Mouse (Mus musculus): ENCODE measurements around the gene Gapdhs. TPM values are rescaled to one million over a fixed set of nuclear protein-coding genes. Genes with fewer than 3 reads are reported as not detected.
A peak's percentile ranks its signal among the peaks of the same experiment; 100 is the strongest.
"Not testable (repeated sequence)": the region's sequence is repeated elsewhere in the genome, so short reads cannot be mapped to it uniquely, and the experiment has no call there.

Gapdhs gene
- total RNA-seq, 2 experiments from 2014 or later: not detected

DNA sequence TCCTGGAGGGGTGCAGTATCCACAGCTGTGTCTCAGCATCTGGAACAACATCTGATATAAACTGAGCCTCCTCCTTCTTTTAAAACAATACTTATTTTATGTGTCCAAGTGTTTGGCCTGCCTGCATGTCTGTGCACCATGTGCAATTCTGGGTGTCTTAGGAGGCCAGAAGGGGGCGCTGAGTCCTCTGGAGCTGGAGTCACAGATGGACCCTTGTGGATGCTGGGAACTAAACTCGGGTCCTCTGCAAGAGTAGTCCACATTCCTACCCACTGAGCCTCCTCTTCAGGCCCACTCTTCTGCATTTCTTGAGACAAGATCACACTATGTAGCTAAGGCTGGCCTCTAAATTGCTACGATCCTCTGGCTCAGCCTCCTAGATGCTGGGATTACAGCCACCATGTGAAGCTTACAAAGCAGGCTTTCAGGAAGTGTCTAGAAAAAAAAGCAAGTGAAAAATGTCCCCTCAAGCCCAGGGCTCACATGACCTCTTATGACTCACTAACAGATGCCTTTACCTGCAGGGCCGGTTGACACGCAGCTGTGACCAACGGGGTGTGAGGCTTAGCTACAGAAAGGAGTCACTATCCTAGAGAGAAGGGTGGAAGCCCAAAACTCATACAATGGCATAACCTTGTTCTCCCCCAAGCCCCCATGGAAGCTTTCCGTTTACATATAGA is 4.2 kb upstream of the Gapdhs start:
- no peak for DNase-seq (ENCODE audit: extremely low spot score in 1 of 2, low spot score in 1 of 2)

DNA sequence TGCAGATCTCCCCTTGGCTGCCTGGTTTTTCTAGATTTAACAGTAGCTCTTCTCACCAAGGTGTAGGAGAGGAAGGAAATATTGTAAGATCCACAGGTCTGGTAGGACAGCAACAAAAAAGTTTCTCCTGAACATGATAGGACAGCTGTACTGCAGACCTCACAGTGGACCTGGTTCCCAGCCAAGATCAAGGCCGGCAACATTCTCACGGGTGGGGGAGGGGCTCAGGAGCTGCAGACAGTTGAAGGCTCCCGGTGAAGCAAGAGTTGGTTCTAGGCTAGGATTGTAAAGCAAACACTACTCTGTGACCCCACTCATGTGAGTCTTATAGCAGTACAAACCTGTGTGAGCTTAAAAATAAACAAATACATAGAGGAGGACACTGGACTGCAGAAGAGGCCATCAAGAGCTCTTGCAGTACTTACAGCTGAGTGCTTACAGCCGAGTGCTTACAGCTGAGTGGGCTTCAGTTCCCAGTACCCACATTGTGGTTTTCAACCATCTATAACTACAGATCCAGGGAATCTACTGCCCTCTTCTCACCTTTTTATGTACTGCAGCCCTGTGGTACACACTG is 629 bp upstream of the Gapdhs start:
- DNase-seq (ENCODE audit: extremely low spot score in 1 of 2, low spot score in 1 of 2): no peak

DNA sequence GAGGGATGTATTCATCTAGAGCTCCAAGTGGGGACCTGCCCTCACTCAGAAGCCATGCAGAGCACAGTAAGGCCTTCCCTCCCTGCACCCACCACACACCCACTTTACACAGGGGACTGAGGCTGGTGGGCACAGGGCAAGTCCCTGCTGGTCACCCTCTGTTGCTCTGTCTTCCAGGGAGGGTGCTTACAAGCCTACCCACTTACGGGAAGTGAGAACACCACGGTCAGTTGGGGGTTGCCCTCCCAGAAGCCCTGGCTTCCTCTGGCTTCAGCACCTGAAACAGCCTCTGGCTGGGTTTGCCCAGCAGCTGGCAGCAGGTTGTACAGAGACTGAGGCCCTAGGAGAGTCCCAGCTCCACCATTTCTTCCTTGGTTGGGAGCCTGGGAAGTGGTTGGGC is 911 bp downstream of the Gapdhs start:
- DNase-seq (ENCODE audit: extremely low spot score in 1 of 2, low spot score in 1 of 2): not testable (repeated sequence)

DNA sequence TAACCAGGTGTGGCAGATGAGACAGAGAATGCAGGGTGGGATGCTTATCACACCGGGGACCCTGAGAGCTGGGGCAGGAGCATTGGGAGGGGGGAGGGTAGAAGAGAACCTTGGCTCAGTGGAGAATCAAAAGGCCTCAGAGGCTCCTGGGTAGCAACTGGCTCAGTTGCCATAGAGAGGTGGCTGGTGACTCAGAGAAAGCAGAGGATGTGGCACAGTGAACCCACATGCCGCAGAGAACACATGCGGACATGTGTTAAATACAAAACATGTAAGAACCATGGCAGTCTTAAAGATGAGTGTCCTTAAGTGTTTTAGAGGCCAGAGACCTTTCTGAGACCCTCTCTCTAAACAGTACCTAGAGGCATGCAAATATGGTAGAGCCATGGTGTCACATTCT is 7.3 kb downstream of the Gapdhs start:
- DNase-seq (ENCODE audit: extremely low spot score in 1 of 2, low spot score in 1 of 2): no peak

DNA sequence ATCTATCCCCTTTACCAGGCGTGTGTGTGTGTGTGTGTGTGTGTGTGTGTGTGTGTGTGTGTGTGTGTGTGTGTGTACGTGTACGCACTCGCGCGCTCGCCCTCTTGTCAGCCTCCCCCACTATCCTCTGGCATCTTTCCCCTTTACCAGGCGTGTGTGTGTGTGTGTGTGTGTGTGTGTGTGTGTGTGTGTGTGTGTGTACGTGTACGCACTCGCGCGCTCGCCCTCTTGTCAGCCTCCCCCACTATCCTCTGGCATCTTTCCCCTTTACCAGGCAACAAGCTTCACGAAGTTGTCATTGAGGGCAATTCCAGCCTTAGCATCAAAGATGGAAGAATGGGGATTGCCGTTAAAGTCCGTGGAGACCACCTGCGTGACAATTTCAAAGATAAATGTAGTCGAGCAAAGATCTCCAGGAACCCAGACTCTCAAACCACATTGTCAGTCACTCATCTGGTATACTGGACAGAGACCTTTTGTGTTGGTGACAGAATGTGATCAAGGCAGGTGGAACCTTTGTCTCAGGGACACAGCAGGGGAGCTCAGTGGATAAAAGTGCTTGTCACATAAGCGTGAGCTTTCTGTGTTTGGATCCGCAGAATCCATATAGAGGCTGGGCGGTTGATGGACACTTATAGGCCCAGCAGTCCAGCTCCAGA is 13.3 kb downstream of the Gapdhs start:
- DNase-seq (ENCODE audit: extremely low spot score in 1 of 2, low spot score in 1 of 2): not testable (repeated sequence)

DNA sequence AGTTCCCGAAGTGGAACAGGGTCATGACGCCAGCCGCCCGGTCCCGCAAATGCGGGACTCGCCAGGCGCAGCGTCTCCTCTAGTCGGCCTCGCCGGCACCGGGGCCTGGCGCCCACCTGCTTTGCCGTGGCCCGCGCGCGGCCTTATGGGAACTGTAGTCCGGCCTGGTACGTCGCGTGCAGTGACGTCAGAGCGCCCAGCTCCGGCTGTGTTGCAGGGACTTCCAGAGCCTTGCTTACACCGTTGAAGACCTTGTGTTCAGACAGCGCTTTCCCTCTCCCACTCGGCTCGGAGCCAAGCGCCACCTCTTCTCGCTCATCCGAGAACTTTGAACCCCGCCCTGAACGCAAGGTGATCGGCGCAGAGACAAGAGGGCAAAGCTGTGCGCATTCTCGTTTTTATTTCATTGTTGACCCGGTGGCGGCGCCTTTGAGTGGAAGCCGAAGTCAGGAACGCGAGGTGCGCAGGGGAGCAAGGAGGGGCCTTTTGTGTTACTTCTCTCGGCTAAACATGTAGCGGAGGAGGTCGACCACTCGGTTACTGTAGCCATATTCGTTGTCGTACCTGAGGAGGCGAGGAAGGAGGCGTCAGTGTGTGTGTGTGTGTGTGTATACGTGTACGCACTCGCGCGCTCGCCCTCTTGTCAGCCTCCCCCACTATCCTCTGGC is 14.0 kb downstream of the Gapdhs start, which contains the start of gene Tmem147:
Tmem147 (minus strand) TSS at position 145 of the 668 bp plus-strand sequence.
- DNase-seq (ENCODE audit: extremely low spot score in 1 of 2, low spot score in 1 of 2): peak; percentile 94 to 96

DNA sequence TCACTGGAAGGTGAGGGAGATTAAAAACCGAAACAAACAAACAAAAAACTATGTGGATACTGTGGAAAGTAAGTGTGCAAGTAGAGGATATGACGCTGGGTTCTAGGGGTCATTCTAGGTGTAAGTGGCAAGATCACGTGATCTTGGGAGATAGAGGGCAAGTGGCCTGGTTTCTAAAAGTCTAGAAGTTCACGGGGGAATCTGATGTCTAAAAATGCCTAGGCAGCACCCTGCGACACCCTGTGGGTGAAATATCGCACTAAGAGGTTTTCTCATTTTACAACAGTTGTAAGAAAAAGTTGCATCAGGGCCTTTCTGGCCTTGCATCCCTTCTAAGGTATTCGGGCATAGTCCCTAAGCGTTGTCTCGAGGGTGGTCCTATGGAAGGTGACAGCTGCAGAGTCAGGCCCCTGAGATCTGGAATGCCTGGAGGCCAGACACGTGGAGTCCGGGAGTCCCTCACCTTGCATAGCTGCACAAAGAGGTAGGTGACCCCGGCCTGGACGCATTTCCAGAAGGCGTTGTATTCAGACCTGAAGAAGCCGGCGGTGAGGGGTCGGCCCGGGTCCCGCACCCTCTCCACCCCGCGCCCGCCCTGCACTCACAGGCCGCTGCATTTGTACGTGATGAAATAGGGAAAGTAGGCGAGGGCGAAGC is 14.6 kb downstream of the Gapdhs start:
- peak in 1 of 2 experiments; percentile 18 for DNase-seq (ENCODE audit: extremely low spot score in 1 of 2, low spot score in 1 of 2)

DNA sequence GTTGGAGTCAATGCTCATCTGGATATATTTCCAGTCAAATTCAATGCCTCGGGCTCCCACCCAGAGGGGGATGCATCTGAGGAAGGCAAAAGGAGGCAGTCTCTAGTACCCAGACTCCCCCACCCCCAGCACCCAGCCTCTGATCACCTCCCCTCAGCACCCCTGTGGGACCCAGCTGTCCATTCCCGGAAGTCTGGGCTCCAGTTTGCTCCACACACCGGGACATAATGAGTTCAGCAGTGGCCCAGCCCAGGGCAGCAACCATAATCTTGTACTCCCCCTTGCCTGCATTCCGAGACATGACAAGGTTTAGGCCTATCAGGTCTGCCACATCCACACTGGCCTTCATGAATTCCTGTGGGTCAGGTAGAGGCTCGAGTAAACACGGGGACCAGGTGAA is 15.3 kb downstream of the Gapdhs start:
- no peak for DNase-seq (ENCODE audit: extremely low spot score in 1 of 2, low spot score in 1 of 2)

DNA sequence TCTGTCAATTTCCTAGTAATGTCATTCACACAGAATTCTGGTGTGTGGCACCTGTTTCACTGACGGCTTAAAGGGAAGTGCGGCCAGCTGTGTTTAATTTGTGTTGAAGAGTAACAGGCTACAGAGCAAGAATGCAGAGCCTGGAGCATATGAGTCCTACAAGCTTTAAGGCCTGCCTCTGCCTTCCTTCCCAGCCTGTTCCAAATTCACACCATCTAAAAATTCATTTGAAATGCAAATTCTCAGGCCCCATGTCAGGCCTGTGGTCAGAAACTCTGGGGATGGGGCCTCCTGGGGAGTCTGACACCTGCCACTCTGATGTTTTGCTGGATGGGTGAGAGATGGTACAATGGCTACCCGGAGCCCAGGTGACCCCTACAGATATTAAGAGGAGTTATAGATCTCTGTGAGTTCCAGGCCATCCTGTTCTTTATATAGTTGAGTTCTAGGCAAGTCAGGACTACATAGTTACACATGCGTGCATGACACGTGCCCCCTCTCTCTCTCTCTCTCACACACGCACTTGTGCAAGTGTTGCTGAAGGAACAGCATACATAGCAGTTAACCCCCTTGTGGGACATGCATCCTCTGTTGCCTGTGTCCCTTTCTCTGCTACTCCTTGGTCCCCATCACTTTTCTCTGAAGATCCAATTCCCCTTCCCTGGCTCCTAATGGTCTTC is 20.1 kb downstream of the Gapdhs start:
- no peak for DNase-seq (ENCODE audit: extremely low spot score in 1 of 2, low spot score in 1 of 2)

DNA sequence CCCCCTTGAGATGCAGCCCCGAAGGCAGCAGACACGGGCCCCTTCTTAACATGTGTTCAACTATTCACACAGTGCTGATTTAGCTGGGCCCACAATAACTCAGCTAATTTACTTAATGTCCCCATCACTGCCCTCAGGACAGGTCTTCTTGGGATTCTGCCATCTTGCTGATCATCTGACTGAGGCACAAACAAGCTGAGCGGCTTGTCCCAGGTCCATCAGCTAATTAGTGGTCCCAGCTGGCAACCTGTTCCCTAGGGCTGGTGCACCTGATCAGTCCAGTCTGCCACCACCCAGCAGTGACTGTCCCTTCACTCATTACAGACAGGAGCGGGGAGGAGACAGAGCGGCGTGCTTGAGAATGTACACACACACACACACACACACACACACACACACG is 22.2 kb downstream of the Gapdhs start:
- DNase-seq (ENCODE audit: extremely low spot score in 1 of 2, low spot score in 1 of 2): no peak

DNA sequence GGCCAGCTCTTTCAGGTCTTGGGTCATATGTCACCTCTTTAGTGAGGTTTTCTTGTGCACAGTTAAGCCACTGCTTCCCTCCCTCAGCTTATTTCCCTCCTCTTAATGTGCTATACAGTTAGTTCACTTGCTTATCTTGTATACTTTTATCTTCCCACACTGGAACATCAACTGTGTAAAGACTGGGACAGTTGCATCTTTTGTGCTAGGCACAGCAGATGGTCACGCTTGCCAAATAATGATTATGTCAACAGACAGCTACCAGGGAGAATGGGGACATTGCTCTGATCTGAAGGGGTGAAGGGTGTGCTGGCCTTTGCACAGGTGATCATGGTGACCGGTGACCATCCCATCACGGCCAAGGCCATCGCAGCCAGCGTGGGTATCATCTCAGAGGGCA is 23.8 kb downstream of the Gapdhs start:
- DNase-seq (ENCODE audit: extremely low spot score in 1 of 2, low spot score in 1 of 2): no peak

DNA sequence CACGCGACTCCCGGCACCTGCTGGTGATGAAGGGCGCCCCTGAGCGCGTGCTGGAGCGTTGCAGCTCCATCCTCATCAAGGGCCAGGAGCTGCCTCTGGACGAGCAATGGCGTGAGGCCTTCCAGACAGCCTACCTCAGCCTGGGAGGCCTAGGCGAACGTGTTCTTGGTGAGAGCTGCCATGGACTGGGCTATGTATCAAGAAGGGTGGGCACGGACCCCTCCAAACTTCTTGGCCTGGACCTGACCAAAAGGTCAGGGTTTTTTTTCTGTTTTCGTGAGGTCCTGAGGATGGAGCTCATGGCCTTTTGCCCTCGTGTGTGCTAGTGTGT is 25.8 kb downstream of the Gapdhs start:
- no peak for DNase-seq (ENCODE audit: extremely low spot score in 1 of 2, low spot score in 1 of 2)

DNA sequence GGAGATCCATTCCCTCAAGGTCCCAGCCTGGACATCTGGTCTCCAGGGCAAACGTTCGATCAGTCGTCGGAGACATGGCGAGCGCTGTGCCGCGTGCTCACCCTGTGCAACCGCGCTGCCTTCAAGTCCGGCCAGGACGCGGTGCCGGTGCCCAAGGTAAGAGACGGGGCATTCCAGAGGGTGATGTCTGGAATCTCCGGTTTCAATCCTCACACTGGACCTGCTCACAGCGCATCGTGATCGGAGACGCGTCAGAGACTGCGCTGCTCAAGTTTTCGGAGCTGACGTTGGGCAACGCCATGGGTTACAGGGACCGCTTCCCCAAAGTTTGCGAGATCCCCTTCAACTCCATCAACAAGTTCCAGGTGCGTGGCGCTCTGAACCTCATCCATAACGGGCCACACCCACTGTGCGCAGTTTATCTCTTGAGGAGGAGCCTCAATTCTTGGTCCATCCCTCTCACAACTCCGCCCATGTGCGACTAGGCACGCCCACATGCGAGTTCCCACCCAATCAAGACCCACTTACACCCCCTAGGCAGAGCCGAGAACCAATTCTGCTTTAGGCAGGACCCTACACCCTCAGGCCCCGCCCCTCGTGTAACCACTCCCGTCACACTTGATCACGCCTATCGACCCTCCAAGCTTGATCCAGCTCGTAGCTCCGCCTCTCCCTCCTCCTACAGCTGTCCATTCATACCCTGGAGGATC is 26.3 kb downstream of the Gapdhs start:
- peak; percentile 30 to 37 for DNase-seq (ENCODE audit: extremely low spot score in 1 of 2, low spot score in 1 of 2)

DNA sequence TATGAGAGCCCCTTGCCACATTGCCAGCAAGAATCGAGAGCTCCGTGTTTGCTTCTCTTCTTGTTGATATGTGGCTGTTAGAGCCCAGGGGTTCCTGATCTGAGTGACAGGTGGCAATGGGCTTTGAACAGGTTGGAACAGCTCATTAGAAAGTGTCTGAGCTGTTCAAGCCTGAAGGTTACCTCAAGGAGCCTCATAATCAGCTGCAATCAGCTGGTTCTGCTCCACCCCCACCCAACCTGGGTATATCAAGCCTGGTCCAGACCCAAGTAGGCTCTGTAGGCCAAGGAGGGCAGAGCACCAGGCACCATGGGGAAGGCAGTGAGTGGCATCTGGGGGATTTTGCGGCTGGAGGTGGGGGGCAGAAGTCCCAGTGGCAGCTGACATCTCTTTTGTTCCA is 31.5 kb downstream of the Gapdhs start, which contains the start of gene Atp4a:
Atp4a (plus strand) TSS at position 268 of the 400 bp plus-strand sequence.
- DNase-seq (ENCODE audit: extremely low spot score in 1 of 2, low spot score in 1 of 2): no peak

DNA sequence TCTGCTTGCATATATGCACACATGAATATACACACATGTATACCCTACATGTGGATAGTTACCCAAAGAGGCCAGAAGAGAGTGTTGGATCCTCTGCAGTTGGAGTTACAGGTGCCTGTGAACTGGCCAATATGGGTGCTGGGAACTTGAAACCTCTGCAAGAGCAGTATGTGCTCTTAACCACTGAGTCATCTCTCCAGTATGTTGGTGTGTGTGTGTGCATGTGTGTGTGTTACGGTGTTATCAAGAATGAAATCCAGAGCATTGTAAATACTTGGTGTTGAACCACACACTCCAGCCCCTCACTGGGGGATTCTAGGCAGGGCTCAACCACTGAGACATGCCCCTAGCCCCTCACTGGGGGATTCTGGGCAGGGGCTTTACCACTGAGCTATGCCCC is 36.0 kb downstream of the Gapdhs start:
- DNase-seq (ENCODE audit: extremely low spot score in 1 of 2, low spot score in 1 of 2): no peak

DNA sequence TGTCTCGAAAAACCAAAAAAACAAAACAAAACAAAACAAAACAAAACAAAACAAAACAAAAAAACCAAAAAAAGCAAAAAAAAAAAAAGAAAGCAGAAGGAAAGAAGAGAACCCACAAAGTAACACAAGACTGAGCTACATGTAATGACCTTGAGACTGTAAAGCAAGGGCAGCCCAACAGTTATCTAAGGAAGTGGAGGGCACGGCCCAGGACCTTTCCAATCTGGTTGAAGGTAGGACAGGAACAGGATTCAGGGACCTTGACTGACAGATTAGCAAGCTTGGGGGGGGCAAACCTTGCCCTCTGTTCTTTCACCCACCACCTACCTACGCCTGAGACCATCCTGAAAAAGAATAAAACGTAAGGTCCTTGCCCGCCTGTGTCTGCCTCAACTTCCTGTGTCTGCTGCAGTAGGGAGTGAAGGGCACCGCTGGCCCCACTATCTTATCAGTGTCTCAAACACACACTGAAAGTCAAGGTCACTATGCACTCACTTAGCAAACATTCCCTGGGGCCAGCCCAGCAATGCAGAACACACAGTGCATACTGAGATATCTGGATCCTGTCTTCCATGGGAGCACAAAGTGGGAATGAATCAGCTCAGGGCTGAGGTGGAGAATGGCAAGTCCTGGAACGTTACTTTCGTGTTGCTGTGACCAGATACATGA is 37.1 kb downstream of the Gapdhs start:
- no peak for DNase-seq (ENCODE audit: extremely low spot score in 1 of 2, low spot score in 1 of 2)

DNA sequence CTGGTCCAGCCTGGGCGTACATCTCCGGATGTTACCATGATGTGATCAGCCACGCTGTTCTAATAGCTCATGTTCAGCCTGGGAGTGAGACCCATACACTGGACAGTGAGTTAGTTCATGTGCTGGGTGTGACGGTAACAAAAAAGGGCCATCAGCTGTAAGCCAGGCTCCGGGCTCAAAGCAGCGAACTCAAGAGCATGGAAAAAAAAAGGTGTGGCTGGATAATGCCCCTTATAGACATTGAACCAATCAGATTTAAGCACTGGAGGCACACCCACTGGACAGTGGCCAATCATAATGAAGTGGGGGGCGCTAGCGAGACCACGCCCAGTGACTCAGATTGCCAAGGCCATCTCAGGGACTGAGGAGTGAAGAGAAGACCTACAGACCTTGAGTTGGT is 44.9 kb downstream of the Gapdhs start, which contains the start of gene 2200002J24Rik:
2200002J24Rik (plus strand) TSS at position 338 of the 400 bp plus-strand sequence.
- no peak for DNase-seq (ENCODE audit: extremely low spot score in 1 of 2, low spot score in 1 of 2)

DNA sequence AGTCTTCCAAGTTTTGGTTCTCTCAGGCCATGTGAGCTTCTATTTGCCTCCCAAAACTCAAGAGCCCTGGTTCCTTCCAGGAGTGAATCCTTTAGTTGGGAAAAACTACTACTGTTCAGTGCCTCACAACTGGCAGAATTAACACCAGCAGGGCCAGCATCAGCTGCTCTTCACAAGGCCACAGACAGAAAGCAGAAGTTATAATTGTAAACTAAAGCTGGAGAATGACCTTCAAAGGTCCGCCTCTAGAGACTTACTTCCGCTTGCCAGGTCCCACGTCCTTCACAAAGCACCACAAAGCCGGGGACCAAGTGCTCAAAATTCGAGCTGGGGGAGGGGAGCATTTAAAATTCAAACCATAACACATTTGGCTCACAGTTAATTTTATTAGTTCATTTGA is 45.4 kb downstream of the Gapdhs start:
- DNase-seq (ENCODE audit: extremely low spot score in 1 of 2, low spot score in 1 of 2): no peak

DNA sequence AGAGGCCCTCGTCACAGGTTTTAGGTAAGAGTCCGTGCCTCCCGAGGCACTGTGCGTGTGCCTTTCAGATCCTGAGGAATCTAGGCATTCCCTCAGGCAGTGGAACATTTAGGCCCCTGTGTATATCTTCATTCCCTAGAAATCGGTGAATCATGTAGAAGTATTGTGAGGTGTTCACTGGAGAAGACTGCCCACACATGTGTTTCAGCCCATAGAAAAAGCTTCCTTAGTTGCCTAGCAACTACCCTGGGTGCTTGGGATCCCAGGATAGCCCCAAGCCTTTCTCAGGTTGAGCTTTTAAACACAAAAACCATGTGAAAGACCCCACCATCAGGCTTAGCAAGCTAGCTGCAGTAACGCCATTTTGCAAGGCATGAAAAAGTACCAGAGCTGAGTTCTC is 55.2 kb downstream of the Gapdhs start:
- no peak for DNase-seq (ENCODE audit: extremely low spot score in 1 of 2, low spot score in 1 of 2)

Data from layer of hippocampus, postnatal 25 days (tissue).